Mouse (Mus musculus): ENCODE measurements around the gene Gm20538.

GRCm38 (mm10) chr19:44501925-44502324, 50.7 kb downstream of the Gm20538 start:
- TF ChIP-seq CTCF (IDR thresholded peaks at IDR 0.05; ENCODE audit: insufficient read depth, low read depth, low read length) (no peak), POLR2A (IDR thresholded peaks at IDR 0.05; ENCODE audit: insufficient read depth, low read depth, low read length) (no peak)
